Mouse (Mus musculus): Measurements from ENCODE around the gene Il17d. TPM values are rescaled to one million over a fixed set of nuclear protein-coding genes. Genes with fewer than 3 reads are reported as not detected.

Il17d gene
- polyA plus RNA-seq, 1 experiment from 2014 or later, result 3.0 TPM

- H3K4me1 ChIP-seq, result peaks cover 34% of the 10 kb centered on the region
- WGBS, result 5% methylated on average over 16 of the region's 16 CpGs
These were observed 12.9 kb downstream of the Il17d start for GRCm38 (mm10) chr14:57537261-57538015.

GRCm38 (mm10) chr14:57540683-57541082, 16.1 kb downstream of the Il17d start:
- Histone ChIP-seq H3K36me3 (no peaks in the 10 kb centered on the region), H3K4me2 (replicated peaks) (no peak overlapping the region), H3K9me3 (no peaks in the 10 kb centered on the region), H3K27me3 (peaks cover 53% of the 10 kb centered on the region), H3K9ac (replicated peaks) (no peak overlapping the region), H3K4me3 (no peak overlapping the region), H3K4me1 (peaks cover 20% of the 10 kb centered on the region), H3K27ac (replicated peaks) (no peak overlapping the region)
- WGBS, result 89% methylated on average over 11 of the region's 11 CpGs
- no peak for ATAC-seq (ENCODE audit: low FRiP score, low read depth)

More at GRCm38 (mm10) chr14:57537261-57538015, 12.9 kb downstream of the Il17d start:
- Histone ChIP-seq H3K9me3 (no peaks in the 10 kb centered on the region), H3K27ac (replicated peaks) (0 out of 2 replicates have a peak overlapping the region, but pooled peaks have one; percentile 25), H3K36me3 (no peaks in the 10 kb centered on the region), H3K27me3 (peaks cover 65% of the 10 kb centered on the region), H3K4me3 (no peak overlapping the region), H3K4me2 (replicated peaks) (peak overlapping the region; percentile 26), H3K9ac (replicated peaks) (no peak overlapping the region)
- peak; percentile 42; the same call in 1 of the 2 replicates for ATAC-seq (ENCODE audit: low FRiP score, low read depth)

GRCm38 (mm10) chr14:57542231-57542630, 17.7 kb downstream of the Il17d start:
- H3K27me3 ChIP-seq, result peaks cover 42% of the 10 kb centered on the region
- peak overlapping the region; percentile 18; the same call in 1 of the 2 replicates for H3K4me3 ChIP-seq
- peaks cover 15% of the 10 kb centered on the region for H3K4me1 ChIP-seq
- ATAC-seq (ENCODE audit: low FRiP score, low read depth), result no peak
- H3K4me2 ChIP-seq (replicated peaks), result peak overlapping the region; percentile 36
- no peak overlapping the region for H3K9ac ChIP-seq (replicated peaks)
- no peaks in the 10 kb centered on the region for H3K36me3 ChIP-seq
- WGBS, result 35% methylated on average over 34 of the region's 34 CpGs
- no peak overlapping the region for H3K27ac ChIP-seq (replicated peaks)
- H3K9me3 ChIP-seq, result no peaks in the 10 kb centered on the region

- Histone ChIP-seq H3K4me2 (replicated peaks) (no peak overlapping the region), H3K4me1 (peaks cover 2% of the 10 kb centered on the region; the same call in 1 of the 2 replicates), H3K9ac (replicated peaks) (no peak overlapping the region), H3K27ac (replicated peaks) (no peak overlapping the region), H3K36me3 (no peaks in the 10 kb centered on the region), H3K4me3 (no peak overlapping the region), H3K27me3 (peaks cover 32% of the 10 kb centered on the region), H3K9me3 (no peaks in the 10 kb centered on the region)
- 94% methylated on average over 13 of the region's 13 CpGs for WGBS
- no peak for ATAC-seq (ENCODE audit: low FRiP score, low read depth)
These were observed 19.0 kb downstream of the Il17d start for GRCm38 (mm10) chr14:57543420-57544039.

GRCm38 (mm10) chr14:57545526-57545925, 20.9 kb downstream of the Il17d start:
- Histone ChIP-seq H3K9me3 (no peaks in the 10 kb centered on the region), H3K4me1 (0 out of 2 replicates have a peak, but pooled peaks cover 2% of the 10 kb centered on the region), H3K27me3 (peaks cover 18% of the 10 kb centered on the region), H3K4me3 (no peak overlapping the region), H3K9ac (replicated peaks) (no peak overlapping the region), H3K27ac (replicated peaks) (no peak overlapping the region), H3K4me2 (replicated peaks) (no peak overlapping the region), H3K36me3 (peaks cover 5% of the 10 kb centered on the region; the same call in 1 of the 2 replicates)
- 88% methylated on average over 17 of the region's 17 CpGs for WGBS
- no peak for ATAC-seq (ENCODE audit: low FRiP score, low read depth)

- H3K9ac ChIP-seq (replicated peaks), result no peak overlapping the region
- 0 out of 2 replicates have a peak, but pooled peaks cover 2% of the 10 kb centered on the region for H3K4me1 ChIP-seq
- ATAC-seq (ENCODE audit: low FRiP score, low read depth), result no peak
- peaks cover 5% of the 10 kb centered on the region; the same call in 1 of the 2 replicates for H3K36me3 ChIP-seq
- WGBS, result 86% methylated on average over 8 of the region's 8 CpGs
- H3K4me3 ChIP-seq, result no peak overlapping the region
- H3K9me3 ChIP-seq, result no peaks in the 10 kb centered on the region
- peaks cover 14% of the 10 kb centered on the region for H3K27me3 ChIP-seq
- H3K27ac ChIP-seq (replicated peaks), result no peak overlapping the region
- no peak overlapping the region for H3K4me2 ChIP-seq (replicated peaks)
These were observed 21.6 kb downstream of the Il17d start for GRCm38 (mm10) chr14:57546131-57546530.

GRCm38 (mm10) chr14:57546557-57547021, 22.0 kb downstream of the Il17d start:
- Histone ChIP-seq H3K36me3 (peaks cover 5% of the 10 kb centered on the region; the same call in 1 of the 2 replicates), H3K9me3 (no peaks in the 10 kb centered on the region), H3K4me2 (replicated peaks) (no peak overlapping the region), H3K4me1 (0 out of 2 replicates have a peak, but pooled peaks cover 2% of the 10 kb centered on the region), H3K27me3 (peaks cover 10% of the 10 kb centered on the region), H3K9ac (replicated peaks) (no peak overlapping the region), H3K27ac (replicated peaks) (no peak overlapping the region), H3K4me3 (no peak overlapping the region)
- ATAC-seq (ENCODE audit: low FRiP score, low read depth), result no peak
- 28% methylated on average over 13 of the region's 13 CpGs for WGBS

GRCm38 (mm10) chr14:57547062-57547461, 22.5 kb downstream of the Il17d start:
- ATAC-seq (ENCODE audit: low FRiP score, low read depth), result no peak
- WGBS, result 88% methylated on average over 5 of the region's 5 CpGs

GRCm38 (mm10) chr14:57552945-57553344, 28.4 kb downstream of the Il17d start:
- H3K27ac ChIP-seq (replicated peaks), result no peak overlapping the region
- H3K27me3 ChIP-seq, result no peaks in the 10 kb centered on the region
- H3K4me1 ChIP-seq, result no peaks in the 10 kb centered on the region
- peaks cover 13% of the 10 kb centered on the region; the same call in 1 of the 2 replicates for H3K36me3 ChIP-seq
- no peak overlapping the region for H3K4me3 ChIP-seq
- no peak for ATAC-seq (ENCODE audit: low FRiP score, low read depth)
- H3K9ac ChIP-seq (replicated peaks), result no peak overlapping the region
- H3K4me2 ChIP-seq (replicated peaks), result no peak overlapping the region
- no peaks in the 10 kb centered on the region for H3K9me3 ChIP-seq

More at GRCm38 (mm10) chr14:57547062-57547461, 22.5 kb downstream of the Il17d start:
- H3K4me3 ChIP-seq, result no peak overlapping the region
- no peak overlapping the region for H3K9ac ChIP-seq (replicated peaks)
- H3K4me2 ChIP-seq (replicated peaks), result no peak overlapping the region
- H3K27me3 ChIP-seq, result peaks cover 5% of the 10 kb centered on the region
- H3K36me3 ChIP-seq, result peaks cover 5% of the 10 kb centered on the region; the same call in 1 of the 2 replicates
- no peak overlapping the region for H3K27ac ChIP-seq (replicated peaks)
- H3K4me1 ChIP-seq, result 0 out of 2 replicates have a peak, but pooled peaks cover 2% of the 10 kb centered on the region
- H3K9me3 ChIP-seq, result no peaks in the 10 kb centered on the region

- Histone ChIP-seq H3K4me3 (no peak overlapping the region), H3K27me3 (no peaks in the 10 kb centered on the region), H3K27ac (replicated peaks) (no peak overlapping the region), H3K4me1 (no peaks in the 10 kb centered on the region), H3K36me3 (peaks cover 13% of the 10 kb centered on the region; the same call in 1 of the 2 replicates), H3K9me3 (no peaks in the 10 kb centered on the region), H3K4me2 (replicated peaks) (no peak overlapping the region), H3K9ac (replicated peaks) (no peak overlapping the region)
- WGBS, result 90% methylated on average over 5 of the region's 5 CpGs
- no peak for ATAC-seq (ENCODE audit: low FRiP score, low read depth)
These were observed 29.9 kb downstream of the Il17d start for GRCm38 (mm10) chr14:57554434-57554833.

GRCm38 (mm10) chr14:57555471-57556070, 31.0 kb downstream of the Il17d start:
- no peak for ATAC-seq (ENCODE audit: low FRiP score, low read depth)
- WGBS, result 90% methylated on average over 7 of the region's 7 CpGs

More at GRCm38 (mm10) chr14:57555471-57556070, 31.0 kb downstream of the Il17d start:
- no peak overlapping the region for H3K27ac ChIP-seq (replicated peaks)
- no peaks in the 10 kb centered on the region for H3K4me1 ChIP-seq
- H3K27me3 ChIP-seq, result no peaks in the 10 kb centered on the region
- no peaks in the 10 kb centered on the region for H3K9me3 ChIP-seq
- H3K9ac ChIP-seq (replicated peaks), result no peak overlapping the region
- peaks cover 8% of the 10 kb centered on the region; the same call in 1 of the 2 replicates for H3K36me3 ChIP-seq
- no peak overlapping the region for H3K4me3 ChIP-seq
- H3K4me2 ChIP-seq (replicated peaks), result no peak overlapping the region
